Mouse (Mus musculus) kidney, embryonic 16.5 days (tissue): ENCODE data around the gene Pdlim1. TPM values are rescaled to one million over a fixed set of nuclear protein-coding genes. Genes with fewer than 3 reads are reported as not detected.
"Not testable (repeated sequence)": the region's sequence is repeated elsewhere in the genome, so short reads cannot be mapped to it uniquely, and the experiment has no call there.

Source experiments
- ATAC-seq: fragments of 200-750 bp; cut with Nextera tagmentation; 2 replicates; pipeline ENCODE4 v1.8.0; 2017; ENCODE audit warnings: moderate TSS enrichment; ENCODE audit not compliant: low FRiP score, low TSS enrichment
- H3K27ac ChIP-seq: fragments of 300-500 bp; sonication (generic); 2 replicates; pipeline ENCODE4 v1.5.1; 2014; ENCODE audit warnings: low read length
- H3K27me3 ChIP-seq: fragments of 300-500 bp; sonication (generic); 2 replicates; pipeline ENCODE4 v1.6.1; 2014; ENCODE audit warnings: low read length, control low read depth, mixed read lengths; ENCODE audit not compliant: insufficient read depth
- H3K36me3 ChIP-seq: fragments of 300-500 bp; sonication (generic); 2 replicates; pipeline ENCODE4 v1.6.1; 2014; ENCODE audit warnings: low read length, control low read depth, mixed read lengths; ENCODE audit not compliant: insufficient read depth
- H3K4me1 ChIP-seq: fragments of 300-500 bp; sonication (generic); 2 replicates; pipeline ENCODE4 v1.6.1; 2014; ENCODE audit warnings: low read length, control low read depth, mixed read lengths; ENCODE audit not compliant: insufficient read depth
- H3K4me2 ChIP-seq: fragments of 300-500 bp; sonication (generic); replicated peaks from 2 replicates; pipeline ENCODE4 v1.6.1; 2014; ENCODE audit warnings: low read depth, low read length
- H3K4me3 ChIP-seq: fragments of 300-500 bp; sonication (generic); 2 replicates; pipeline ENCODE4 v1.5.1; 2014; ENCODE audit warnings: mild to moderate bottlenecking, low read length
- H3K9ac ChIP-seq: fragments of 300-500 bp; sonication (generic); replicated peaks from 2 replicates; pipeline ENCODE4 v1.6.1; 2014; ENCODE audit warnings: low read length
- H3K9me3 ChIP-seq: fragments of 300-500 bp; sonication (generic); 2 replicates; pipeline ENCODE4 v1.6.1; 2016; ENCODE audit warnings: low read length, control low read depth
- WGBS: fragments of 180-500 bp; shearing (Covaris S2); extraction: QIAGEN DNeasy Blood & Tissue Kit; methylation state at CpG from one replicate; pipeline ENCODE4 v1.1.7; 2014; 5-methylcytosine and 5-hydroxymethylcytosine counted together
- polyA plus RNA-seq: library from polyadenylated mRNA; unstranded; fragments of >200 nt; fragmentation: Nextera tagmentation; extraction: Ambion mirVana; gene quantifications from 2 replicates; pipeline ENCODE4 v1.2.1, GENCODE M21; 2015

Pdlim1 gene
- polyA plus RNA-seq, 1 experiment from 2014 or later, result 39.5 TPM

GRCm38 (mm10) chr19:40231074-40231738 is 40.4 kb downstream of the Pdlim1 start:
- no peak overlapping the region for H3K27ac ChIP-seq
- ATAC-seq, result no peak
- no peaks in the 10 kb centered on the region for H3K9me3 ChIP-seq
- no peak overlapping the region for H3K9ac ChIP-seq
- 83% methylated on average over 13 of the region's 13 CpGs for WGBS
- H3K36me3 ChIP-seq, result no peaks in the 10 kb centered on the region
- H3K27me3 ChIP-seq, result no peaks in the 10 kb centered on the region
- no peak overlapping the region for H3K4me3 ChIP-seq
- H3K4me1 ChIP-seq, result no peaks in the 10 kb centered on the region
- H3K4me2 ChIP-seq, result no peak overlapping the region

GRCm38 (mm10) chr19:40226516-40227151 is 45.0 kb downstream of the Pdlim1 start:
- H3K27me3 ChIP-seq, result no peaks in the 10 kb centered on the region
- H3K9ac ChIP-seq, result no peak overlapping the region
- H3K4me2 ChIP-seq, result no peak overlapping the region
- 87% methylated on average over 12 of the region's 12 CpGs for whole genome bisulfite sequencing
- ATAC-seq, result no peak
- no peaks in the 10 kb centered on the region for H3K9me3 ChIP-seq
- no peaks in the 10 kb centered on the region for H3K36me3 ChIP-seq
- no peaks in the 10 kb centered on the region for H3K4me1 ChIP-seq
- H3K4me3 ChIP-seq, result no peak overlapping the region
- H3K27ac ChIP-seq, result no peak overlapping the region

DNA sequence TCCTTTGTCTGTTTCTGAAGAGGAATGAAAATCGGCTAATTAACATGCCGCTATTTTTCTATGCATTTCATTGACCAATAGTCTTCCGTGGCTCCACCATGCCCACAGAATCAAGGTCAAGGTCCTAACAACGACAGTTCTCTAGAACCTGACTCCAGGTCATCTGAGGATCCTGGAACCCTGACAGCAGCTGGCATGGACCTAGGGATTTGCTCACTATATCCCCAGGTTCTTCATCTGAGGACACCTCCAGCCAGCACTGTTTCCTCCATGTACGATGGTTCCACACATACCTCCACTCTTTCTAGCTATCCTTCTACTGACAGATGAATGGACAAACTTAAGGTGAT is 45.9 kb downstream of the Pdlim1 start:
- WGBS, result 59% methylated on average over 5 of the region's 5 CpGs
- H3K9me3 ChIP-seq, result no peaks in the 10 kb centered on the region
- H3K4me3 ChIP-seq, result no peak overlapping the region
- H3K36me3 ChIP-seq, result no peaks in the 10 kb centered on the region
- ATAC-seq, result no peak
- no peak overlapping the region for H3K27ac ChIP-seq
- H3K27me3 ChIP-seq, result no peaks in the 10 kb centered on the region
- no peaks in the 10 kb centered on the region for H3K4me1 ChIP-seq
- no peak overlapping the region for H3K4me2 ChIP-seq
- H3K9ac ChIP-seq, result no peak overlapping the region

GRCm38 (mm10) chr19:40225102-40225760 is 46.4 kb downstream of the Pdlim1 start:
- no peak for ATAC-seq
- Histone ChIP-seq H3K4me2 (no peak overlapping the region), H3K36me3 (no peaks in the 10 kb centered on the region), H3K27ac (no peak overlapping the region), H3K4me3 (no peak overlapping the region), H3K27me3 (no peaks in the 10 kb centered on the region), H3K9ac (no peak overlapping the region), H3K4me1 (no peaks in the 10 kb centered on the region), H3K9me3 (no peaks in the 10 kb centered on the region)
- 65% methylated on average over 5 of the region's 5 CpGs for WGBS

GRCm38 (mm10) chr19:40222307-40222706 is 49.3 kb downstream of the Pdlim1 start:
- not testable (repeated sequence) for H3K4me3 ChIP-seq, H3K27ac ChIP-seq, H3K36me3 ChIP-seq, H3K27me3 ChIP-seq, ATAC-seq, H3K9me3 ChIP-seq, H3K9ac ChIP-seq, H3K4me1 ChIP-seq, H3K4me2 ChIP-seq
- WGBS, result 68% methylated on average over 9 of the region's 9 CpGs

- Histone ChIP-seq H3K27me3 (no peaks in the 10 kb centered on the region), H3K9ac (no peak overlapping the region), H3K4me1 (no peaks in the 10 kb centered on the region), H3K27ac (no peak overlapping the region), H3K36me3 (no peaks in the 10 kb centered on the region), H3K4me2 (no peak overlapping the region), H3K9me3 (no peaks in the 10 kb centered on the region), H3K4me3 (no peak overlapping the region)
- no peak for ATAC-seq
- 78% methylated on average over 5 of the region's 5 CpGs for WGBS
Observed at GRCm38 (mm10) chr19:40220878-40221277, 50.8 kb downstream of the Pdlim1 start.

- not testable (repeated sequence) for H3K4me2 ChIP-seq, H3K4me1 ChIP-seq, ATAC-seq, H3K9ac ChIP-seq, H3K27ac ChIP-seq, H3K27me3 ChIP-seq, H3K9me3 ChIP-seq, H3K36me3 ChIP-seq, H3K4me3 ChIP-seq
- WGBS, result 69% methylated on average over 4 of the region's 4 CpGs
Observed at GRCm38 (mm10) chr19:40202947-40203346, 68.7 kb downstream of the Pdlim1 start.

- Histone ChIP-seq H3K27me3 (no peaks in the 10 kb centered on the region), H3K4me1 (no peaks in the 10 kb centered on the region), H3K9me3 (no peaks in the 10 kb centered on the region), H3K4me2 (no peak overlapping the region), H3K36me3 (no peaks in the 10 kb centered on the region), H3K27ac (no peak overlapping the region), H3K4me3 (no peak overlapping the region), H3K9ac (no peak overlapping the region)
- 93% methylated on average over 10 of the region's 10 CpGs for WGBS
- ATAC-seq, result no peak
Observed at GRCm38 (mm10) chr19:40190596-40190995, 81.0 kb downstream of the Pdlim1 start.

- no peak within 1 kb of the TSS for H3K4me2 ChIP-seq
- no peak within 1 kb of the TSS for H3K9ac ChIP-seq
- 68% methylated on average over 5 of the region's 5 CpGs for WGBS
- no peak within 1 kb of the TSS for H3K27ac ChIP-seq
- H3K4me3 ChIP-seq, result no peak within 1 kb of the TSS
- no peaks in the 10 kb centered on the region for H3K4me1 ChIP-seq
- ATAC-seq, result no peak
- H3K27me3 ChIP-seq, result no peaks in the 10 kb centered on the region
- no peaks in the 10 kb centered on the region for H3K9me3 ChIP-seq
- H3K36me3 ChIP-seq, result no peaks in the 10 kb centered on the region
Observed at GRCm38 (mm10) chr19:40187160-40187559, 84.5 kb downstream of the Pdlim1 start, which contains the start of gene Cyp2c70. Cyp2c70 (minus strand) TSS chr19:40187333.

- no peaks in the 10 kb centered on the region for H3K36me3 ChIP-seq
- H3K9me3 ChIP-seq, result no peaks in the 10 kb centered on the region
- H3K27me3 ChIP-seq, result no peaks in the 10 kb centered on the region
- H3K4me3 ChIP-seq, result no peak overlapping the region
- H3K4me1 ChIP-seq, result no peaks in the 10 kb centered on the region
- no peak for ATAC-seq
- WGBS, result 94% methylated on average over 5 of the region's 5 CpGs
- H3K9ac ChIP-seq, result no peak overlapping the region
- no peak overlapping the region for H3K27ac ChIP-seq
- H3K4me2 ChIP-seq, result no peak overlapping the region
Observed at GRCm38 (mm10) chr19:40183600-40183999, 88.0 kb downstream of the Pdlim1 start.
